Comparison of ENCODE assay signal across 17 mouse cellular contexts in genomic region chr13:45710041-45710440, GRCm38 (mm10).
DNase-seq lines count a peak whose midpoint lies in the region; ATAC-seq and TF ChIP-seq lines count a peak whose summit lies in the region.
"Had no signal": no experiment of that assay in that cellular context is flagged by ENCODE, and none has a peak within 500 bp of the region (broad histone marks: within the 10 kb centered on the region; RNA-seq: fewer than 3 reads in every experiment).

No protein-coding gene starts in this region.

- no peak overlapping the region for H3K4me2 ChIP-seq in forebrain, embryonic 14.5 days (ENCODE audit: low read length)
- no peak overlapping the region for H3K4me2 ChIP-seq in forebrain, embryonic 12.5 days
- no peak overlapping the region; the same call in 1 of the 2 replicates for H3K4me2 ChIP-seq in heart, postnatal 0 days (ENCODE audit: low read depth, low read length)
- H3K4me2 ChIP-seq in midbrain, embryonic 11.5 days = no peak overlapping the region
- no peak overlapping the region for H3K4me2 ChIP-seq in midbrain, postnatal 0 days (ENCODE audit: low read depth, low read length, poor library complexity, severe bottlenecking)
- H3K4me2 ChIP-seq: liver, embryonic 12.5 days; lung, embryonic 14.5 days; neural tube, embryonic 12.5 days had no signal

- TF ChIP-seq POLR2A in olfactory bulb, adult 2 months (IDR thresholded peaks at IDR 0.05; ENCODE audit: insufficient read depth, low read depth, low read length) = no peak

- H3K36me3 ChIP-seq in forebrain, embryonic 14.5 days (ENCODE audit: control insufficient read depth, insufficient read depth, low read length) = no peaks in the 10 kb centered on the region
- no peaks in the 10 kb centered on the region for H3K36me3 ChIP-seq in forebrain, embryonic 12.5 days (replicated peaks)
- H3K36me3 ChIP-seq in heart, postnatal 0 days (replicated peaks; ENCODE audit: control insufficient read depth, insufficient read depth, low read length) = no peaks in the 10 kb centered on the region
- no peaks in the 10 kb centered on the region for H3K36me3 ChIP-seq in midbrain, embryonic 11.5 days (ENCODE audit: control insufficient read depth, insufficient read depth, low read length)
- no peaks in the 10 kb centered on the region for H3K36me3 ChIP-seq in midbrain, postnatal 0 days (ENCODE audit: insufficient read depth, low read length)
- H3K36me3 ChIP-seq: liver, embryonic 12.5 days; neural tube, embryonic 12.5 days had no signal

- no peak for TF ChIP-seq EP300 in heart, postnatal 0 days (IDR thresholded peaks at IDR 0.05; ENCODE audit: low read depth)

- H3K9me3 ChIP-seq in forebrain, embryonic 14.5 days (replicated peaks; ENCODE audit: control insufficient read depth, low read length) = no peaks in the 10 kb centered on the region
- H3K9me3 ChIP-seq in forebrain, embryonic 12.5 days = no peaks in the 10 kb centered on the region
- no peaks in the 10 kb centered on the region for H3K9me3 ChIP-seq in heart, postnatal 0 days (replicated peaks; ENCODE audit: control insufficient read depth, low read length)
- H3K9me3 ChIP-seq in midbrain, embryonic 11.5 days (ENCODE audit: control insufficient read depth, low read length) = no peaks in the 10 kb centered on the region
- no peaks in the 10 kb centered on the region for H3K9me3 ChIP-seq in midbrain, postnatal 0 days (ENCODE audit: low read length)
- H3K9me3 ChIP-seq: liver, embryonic 12.5 days; neural tube, embryonic 12.5 days had no signal

- peak overlapping the region; percentile 44; the same call in 1 of the 2 replicates for H3K27ac ChIP-seq in forebrain, embryonic 14.5 days (ENCODE audit: low read depth, low read length)
- no peak overlapping the region for H3K27ac ChIP-seq in forebrain, embryonic 12.5 days
- no peak overlapping the region for H3K27ac ChIP-seq in heart, postnatal 0 days (ENCODE audit: low read depth)
- H3K27ac ChIP-seq in midbrain, embryonic 11.5 days (ENCODE audit: low read depth, low read length) = no peak overlapping the region
- no peak overlapping the region for H3K27ac ChIP-seq in midbrain, postnatal 0 days (ENCODE audit: low read depth, low read length)
- H3K27ac ChIP-seq in olfactory bulb, adult 2 months (ENCODE audit: insufficient read depth, low read depth, low read length) = 0 out of 2 replicates have a peak overlapping the region, but pooled peaks have one; percentile 67
- H3K27ac ChIP-seq: liver, embryonic 12.5 days; neural tube, embryonic 12.5 days had no signal

- no peaks in the 10 kb centered on the region for H3K27me3 ChIP-seq in forebrain, embryonic 14.5 days (replicated peaks; ENCODE audit: control insufficient read depth, insufficient read depth, low read length)
- no peaks in the 10 kb centered on the region for H3K27me3 ChIP-seq in forebrain, embryonic 12.5 days
- H3K27me3 ChIP-seq in heart, postnatal 0 days (ENCODE audit: control insufficient read depth, insufficient read depth, low read length) = no peaks in the 10 kb centered on the region
- no peaks in the 10 kb centered on the region for H3K27me3 ChIP-seq in midbrain, embryonic 11.5 days (ENCODE audit: control insufficient read depth, insufficient read depth, low read length)
- H3K27me3 ChIP-seq in midbrain, postnatal 0 days (ENCODE audit: insufficient read depth, low read length) = no peaks in the 10 kb centered on the region
- H3K27me3 ChIP-seq: liver, embryonic 12.5 days; neural tube, embryonic 12.5 days had no signal

- H3K4me1 ChIP-seq in forebrain, embryonic 14.5 days (ENCODE audit: control insufficient read depth, insufficient read depth, low read length) = no peaks in the 10 kb centered on the region
- H3K4me1 ChIP-seq in forebrain, embryonic 12.5 days = no peaks in the 10 kb centered on the region
- H3K4me1 ChIP-seq in heart, postnatal 0 days (ENCODE audit: control insufficient read depth, insufficient read depth) = peaks cover 14% of the 10 kb centered on the region
- no peaks in the 10 kb centered on the region for H3K4me1 ChIP-seq in midbrain, embryonic 11.5 days (ENCODE audit: control insufficient read depth, insufficient read depth, low read length)
- no peaks in the 10 kb centered on the region for H3K4me1 ChIP-seq in midbrain, postnatal 0 days (ENCODE audit: insufficient read depth, low read length)
- no peaks in the 10 kb centered on the region for H3K4me1 ChIP-seq in olfactory bulb, adult 2 months (ENCODE audit: control insufficient read depth, insufficient read depth, low read length)
- H3K4me1 ChIP-seq: liver, embryonic 12.5 days; neural tube, embryonic 12.5 days had no signal

- intact Hi-C loops in heart, postnatal 14 days (cut with DNase I) = no loop called here

- no peak overlapping the region for H3K4me3 ChIP-seq in forebrain, embryonic 14.5 days (ENCODE audit: low read depth, low read length)
- no peak overlapping the region for H3K4me3 ChIP-seq in forebrain, embryonic 12.5 days (replicated peaks)
- H3K4me3 ChIP-seq in heart, postnatal 0 days (ENCODE audit: low read depth, low read length) = no peak overlapping the region
- H3K4me3 ChIP-seq in midbrain, embryonic 11.5 days (ENCODE audit: low read depth, low read length) = no peak overlapping the region
- H3K4me3 ChIP-seq in midbrain, postnatal 0 days (ENCODE audit: low read depth, low read length) = no peak overlapping the region
- H3K4me3 ChIP-seq in olfactory bulb, adult 2 months (ENCODE audit: insufficient read depth, low read depth, low read length) = no peak overlapping the region
- H3K4me3 ChIP-seq: liver, embryonic 12.5 days; neural tube, embryonic 12.5 days had no signal

- no peak for ATAC-seq in forebrain, embryonic 14.5 days
- no peak for ATAC-seq in forebrain, embryonic 12.5 days (ENCODE audit: low FRiP score)
- no peak for ATAC-seq in heart, postnatal 0 days (ENCODE audit: insufficient read depth, low read depth)
- ATAC-seq in midbrain, embryonic 11.5 days (ENCODE audit: low FRiP score) = no peak
- ATAC-seq in midbrain, postnatal 0 days (ENCODE audit: low FRiP score) = no peak
- ATAC-seq: liver, embryonic 12.5 days had no signal

- 93% methylated on average over 8 of the region's 8 CpGs for WGBS in forebrain, embryonic 14.5 days
- WGBS in forebrain, embryonic 12.5 days = 88% methylated on average over 8 of the region's 8 CpGs
- 72% methylated on average over 8 of the region's 8 CpGs for WGBS in heart, postnatal 0 days
- 90% methylated on average over 8 of the region's 8 CpGs for WGBS in midbrain, embryonic 11.5 days
- WGBS in midbrain, postnatal 0 days = 88% methylated on average over 8 of the region's 8 CpGs
- 70% methylated on average over 8 of the region's 8 CpGs for WGBS in olfactory bulb, adult 2 months

- DNase-seq in forebrain, embryonic 14.5 days (ENCODE audit: low spot score) = no peak
- no peak for DNase-seq in heart, postnatal 0 days (ENCODE audit: low spot score)
- no peak for DNase-seq in heart, postnatal 14 days
- peak; percentile 57 for DNase-seq in midbrain, embryonic 11.5 days (ENCODE audit: low spot score, missing footprints)
- no peak for DNase-seq in midbrain, postnatal 0 days (ENCODE audit: low spot score)
- DNase-seq in urinary bladder, adult 18-20 months (ENCODE audit: low spot score in 2 of 2) = no peak
- DNase-seq: adrenal gland, postnatal 10 days; cerebellum, adult 11 months; cerebellum, postnatal 14 days; heart, postnatal 10 days; right cerebral cortex, postnatal 4 days; thymus, postnatal 14 days had no signal

- no peak overlapping the region for H3K9ac ChIP-seq in forebrain, embryonic 14.5 days (ENCODE audit: low read length)
- H3K9ac ChIP-seq in forebrain, embryonic 12.5 days = no peak overlapping the region
- no peak overlapping the region for H3K9ac ChIP-seq in heart, postnatal 0 days (replicated peaks; ENCODE audit: low read depth, low read length)
- H3K9ac ChIP-seq in midbrain, embryonic 11.5 days (ENCODE audit: low read length) = no peak overlapping the region
- no peak overlapping the region for H3K9ac ChIP-seq in midbrain, postnatal 0 days (replicated peaks; ENCODE audit: low read length, poor library complexity, severe bottlenecking)
- H3K9ac ChIP-seq: liver, embryonic 12.5 days; lung, embryonic 14.5 days; neural tube, embryonic 12.5 days had no signal

- peak; percentile 25; the same call in 1 of the 2 replicates for TF ChIP-seq CTCF in heart, postnatal 0 days (IDR thresholded peaks at IDR 0.05; ENCODE audit: low read depth)
- TF ChIP-seq CTCF in midbrain, postnatal 0 days (IDR thresholded peaks at IDR 0.05) = no peak
- TF ChIP-seq CTCF in olfactory bulb, adult 2 months (IDR thresholded peaks at IDR 0.05; ENCODE audit: insufficient read depth, low read depth, low read length) = no peak

Comparison
In these comparisons a context has a peak if more than half of its experiments do, and no peak if none do; other contexts are left out.
1. H3K27ac ChIP-seq: peak in forebrain, embryonic 14.5 days (single experiment) and olfactory bulb, adult 2 months (single experiment); none in forebrain, embryonic 12.5 days (single experiment), heart, postnatal 0 days (single experiment), midbrain, embryonic 11.5 days (single experiment) and midbrain, postnatal 0 days (single experiment).